Mouse (Mus musculus): ENCODE results near the gene Man2a2. TPM values are rescaled to one million over a fixed set of nuclear protein-coding genes. Genes with fewer than 3 reads are reported as not detected.

The Man2a2 gene
- total RNA-seq, 2 experiments from 2014 or later = 139 to 157 TPM

- intact Hi-C loops (cut with DNase I) = no loop called here
- DNase-seq = no peak
Observed at GRCm38 (mm10) chr7:80301522-80301921, 69.7 kb downstream of the Man2a2 start.

GRCm38 (mm10) chr7:80299568-80299967, 71.6 kb downstream of the Man2a2 start:
- intact Hi-C loops (cut with DNase I) = no loop called here
- no peak for DNase-seq

Other genes with a start within 250 kb of the Man2a2 start
- gene Sema4b, start 184.5 kb downstream of the Man2a2 start, total RNA-seq (2021) = 1 to 10 TPM; 1.6 TPM
- 1 to 10 TPM; 4.9 to 8.2 TPM for gene Cib1, start 138.6 kb downstream of the Man2a2 start, total RNA-seq (2021)
- under 1 TPM; 0.69 to 0.79 TPM for gene Gdpgp1, start 138.5 kb downstream of the Man2a2 start, total RNA-seq (2021)
- gene Ttll13, start 125.0 kb downstream of the Man2a2 start, total RNA-seq (2021) = under 1 TPM; 0.17 to 0.33 TPM
- 10 to 100 TPM; 16.8 to 20.4 TPM for gene Ngrn, start 110.2 kb downstream of the Man2a2 start, total RNA-seq (2021)
- gene Vps33b, start 101.7 kb downstream of the Man2a2 start, total RNA-seq (2021) = 1 to 10 TPM; 2.9 to 3.4 TPM
- gene Prc1, start 76.9 kb downstream of the Man2a2 start, total RNA-seq (2021) = 1 to 10 TPM; 1.2 to 1.3 TPM
- 1 to 10 TPM; 5.2 to 9.9 TPM for gene Rccd1, start 46.9 kb downstream of the Man2a2 start, total RNA-seq (2021)
- 10 to 100 TPM in 1 of 2 experiments, 1 to 10 TPM in 1; 9.7 to 12.1 TPM for gene Unc45a, start 30.4 kb downstream of the Man2a2 start, total RNA-seq (2021)
- 10 to 100 TPM; 17.6 to 21.1 TPM for gene Hddc3, start 28.3 kb downstream of the Man2a2 start, total RNA-seq (2021)
- gene Fes, start 16.6 kb upstream of the Man2a2 start, total RNA-seq (2021) = 1 to 10 TPM; 3.5 to 5.2 TPM
- 10 to 100 TPM; 40.7 to 48.6 TPM for gene Furin, start 34.1 kb upstream of the Man2a2 start, total RNA-seq (2021)
- 1 to 10 TPM in 1 of 2 experiments, under 1 TPM in 1; 0.64 to 1.1 TPM for gene Blm, start 163.7 kb upstream of the Man2a2 start, total RNA-seq (2021)